Mouse (Mus musculus): ENCODE data around the gene Evc.

Evc gene

DNA sequence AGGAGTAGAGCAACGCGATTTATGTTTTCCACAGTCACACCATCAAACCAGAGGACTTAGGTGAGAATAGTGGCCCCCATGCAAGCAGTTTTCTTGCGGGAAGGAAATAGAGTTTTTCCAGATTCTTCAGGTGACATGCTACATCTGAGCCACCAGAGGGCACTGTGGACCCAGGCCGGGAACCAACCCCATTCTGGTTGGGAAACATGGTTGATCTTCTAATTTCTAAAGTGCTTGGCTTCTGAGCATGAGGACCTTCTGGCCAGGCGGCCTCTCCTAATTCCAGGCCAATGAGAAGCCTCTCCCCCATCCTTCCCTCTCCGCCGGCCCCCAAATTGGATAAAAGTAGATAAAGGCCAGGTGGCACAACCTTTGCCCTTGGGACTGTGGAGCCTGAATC, 38.3 kb downstream of the Evc start:
- peak; percentile 11 for DNase-seq

DNA sequence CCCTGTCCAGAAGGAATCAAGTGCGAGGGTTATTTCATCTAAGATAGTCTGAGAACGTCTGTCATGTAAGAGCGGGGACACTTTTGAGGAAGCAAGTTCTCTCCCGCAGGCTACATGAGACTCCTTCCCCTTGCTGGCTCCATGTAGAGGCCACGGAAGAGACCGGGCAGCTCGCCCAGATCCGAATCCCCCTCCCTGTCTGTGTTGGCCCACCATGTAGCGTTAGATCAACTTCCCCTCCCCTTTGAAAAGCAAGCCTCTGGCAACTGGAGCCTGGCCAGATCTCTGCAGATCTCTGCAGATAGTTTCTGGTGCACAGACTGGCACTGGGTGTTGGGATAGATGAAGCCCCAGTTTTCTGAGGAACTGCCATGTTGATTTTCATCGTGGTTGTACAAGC, 40.0 kb downstream of the Evc start:
- no peak for DNase-seq

DNA sequence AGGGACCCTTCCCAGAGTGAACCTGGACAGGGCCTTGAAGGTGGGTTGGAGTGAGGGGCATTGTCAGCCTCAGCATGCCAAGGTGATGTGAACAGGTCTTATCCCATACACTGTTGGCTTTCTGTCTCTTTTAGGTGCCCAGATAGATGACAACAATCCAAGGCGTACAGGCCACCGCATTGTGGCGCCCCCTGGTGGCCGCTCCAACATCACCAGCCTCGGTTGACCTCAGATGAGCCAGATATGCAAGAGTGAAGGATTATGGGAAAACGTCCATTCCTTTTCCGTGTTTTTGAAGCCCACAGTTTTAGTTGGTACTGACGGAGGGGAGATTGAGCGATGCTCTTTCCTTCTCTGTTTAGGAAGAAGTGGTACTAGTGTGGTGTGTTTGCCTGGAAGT, 45.7 kb downstream of the Evc start:
- peak; percentile 32 for DNase-seq

DNA sequence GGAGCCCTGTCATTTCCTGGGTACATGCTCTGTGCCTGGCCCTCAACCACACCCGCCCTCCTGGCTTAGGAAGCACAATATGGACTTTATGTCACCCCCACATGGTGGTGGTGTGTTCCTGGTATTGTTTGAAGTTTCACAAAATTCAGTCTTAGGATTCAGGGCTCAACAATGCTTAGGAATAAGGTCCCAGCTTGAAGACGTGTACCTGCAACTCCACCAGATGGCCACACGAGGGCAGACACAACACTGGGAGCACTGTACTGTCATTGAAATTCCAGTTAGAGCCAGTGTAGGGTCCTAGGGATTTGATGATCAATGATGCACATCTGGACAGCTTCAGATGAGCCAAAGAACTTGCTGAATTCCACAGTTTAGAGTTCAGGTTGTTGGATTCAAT, 47.5 kb downstream of the Evc start:
- DNase-seq, result peak; percentile 39

DNA sequence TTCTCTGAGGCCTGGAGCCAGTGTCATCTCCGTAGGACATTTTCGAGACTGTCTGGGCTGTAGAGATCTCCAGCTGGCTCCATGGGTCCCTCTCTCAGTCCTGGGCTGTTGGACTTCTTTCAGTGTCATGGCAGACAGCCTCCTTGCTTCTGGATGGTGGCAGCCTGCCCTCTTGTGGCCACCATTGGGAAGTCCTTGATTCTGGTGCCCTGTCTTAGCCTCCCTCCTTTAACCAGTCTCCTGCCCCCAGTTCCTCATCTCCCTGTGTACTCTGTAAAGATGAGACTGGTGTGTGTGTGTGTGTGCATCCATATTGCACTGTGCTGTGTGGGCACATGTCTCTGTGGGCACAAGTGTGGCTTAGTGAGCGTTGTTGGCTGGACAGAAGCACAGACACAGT, 48.3 kb downstream of the Evc start:
- DNase-seq, result peak; percentile 64

DNA sequence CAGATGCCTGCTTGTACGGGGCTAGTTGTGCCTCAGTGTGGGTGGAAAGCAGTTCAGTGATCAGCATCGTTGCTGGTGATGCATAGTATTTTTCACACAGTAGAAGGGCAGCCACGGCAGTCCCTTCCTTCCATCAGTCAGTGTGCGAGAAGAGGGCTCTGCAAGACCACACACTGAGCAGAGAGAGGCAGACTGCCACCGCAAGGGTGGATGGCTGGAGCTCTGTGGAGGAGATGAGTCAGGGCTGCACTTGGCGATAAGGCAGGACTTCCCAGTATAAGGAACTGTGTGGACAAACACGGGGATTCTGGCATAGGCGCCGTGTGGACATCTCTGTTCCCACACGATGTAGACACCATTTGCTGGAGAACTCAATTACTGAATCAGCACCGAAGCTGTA, 55.7 kb downstream of the Evc start:
- no peak for DNase-seq

DNA sequence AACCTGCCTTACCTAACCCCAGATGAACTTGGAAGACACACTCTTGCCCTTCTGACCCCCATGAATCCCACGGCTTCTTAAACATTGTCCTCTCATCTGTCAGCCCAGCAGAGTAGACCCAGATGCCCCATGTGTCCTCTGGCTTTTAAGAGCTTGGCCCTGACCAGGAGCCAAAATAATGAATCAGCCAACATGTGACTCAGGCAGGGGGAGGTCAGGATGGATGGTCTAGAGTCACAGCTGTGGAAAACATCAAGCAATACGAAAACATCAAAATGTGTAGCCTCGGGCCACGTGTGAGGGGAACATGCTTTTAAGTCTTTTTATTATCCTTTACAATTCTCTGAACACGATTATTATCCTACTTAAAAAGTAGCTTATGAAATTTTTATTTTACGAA, 72.9 kb downstream of the Evc start:
- no peak for DNase-seq

DNA sequence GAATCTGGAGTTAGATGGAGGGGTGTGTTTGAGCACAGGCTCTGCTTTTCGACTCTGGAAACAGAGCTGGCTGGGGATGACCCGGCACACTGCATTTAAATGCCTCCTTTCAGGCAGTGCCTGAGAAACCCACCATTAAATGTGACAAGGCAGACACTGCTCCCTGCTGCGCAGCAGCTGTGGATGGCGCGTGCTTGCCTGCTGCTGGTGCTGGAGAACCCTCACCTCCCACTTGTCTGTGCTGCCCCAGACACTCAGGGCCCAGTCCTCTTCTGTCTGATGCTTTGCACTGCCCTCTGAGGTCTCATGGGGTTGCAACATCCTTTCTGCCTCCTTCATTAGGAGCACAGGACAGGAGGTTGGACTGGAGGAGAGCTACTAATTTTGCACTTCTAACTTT, 75.0 kb downstream of the Evc start:
- DNase-seq, result no peak

DNA sequence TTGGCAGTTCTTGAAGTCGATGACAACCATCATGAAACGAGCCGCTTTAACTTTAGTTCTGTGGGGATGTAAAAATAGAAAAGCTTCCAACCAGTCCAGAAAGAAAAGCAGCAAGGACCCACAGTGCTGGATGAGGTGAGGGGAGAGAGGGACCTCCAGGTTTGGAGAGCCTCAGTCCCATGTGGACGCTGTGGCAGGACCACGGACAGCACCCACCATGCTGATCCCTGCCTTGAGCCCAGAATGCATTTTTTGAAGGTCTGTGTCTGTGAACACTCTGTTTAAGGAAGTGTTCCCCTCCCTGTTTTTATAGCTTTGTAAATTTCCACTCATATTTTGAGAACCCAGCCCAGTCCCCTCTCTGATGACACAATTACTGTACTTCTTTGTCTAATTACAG, 79.5 kb downstream of the Evc start:
- DNase-seq, result peak; percentile 35

DNA sequence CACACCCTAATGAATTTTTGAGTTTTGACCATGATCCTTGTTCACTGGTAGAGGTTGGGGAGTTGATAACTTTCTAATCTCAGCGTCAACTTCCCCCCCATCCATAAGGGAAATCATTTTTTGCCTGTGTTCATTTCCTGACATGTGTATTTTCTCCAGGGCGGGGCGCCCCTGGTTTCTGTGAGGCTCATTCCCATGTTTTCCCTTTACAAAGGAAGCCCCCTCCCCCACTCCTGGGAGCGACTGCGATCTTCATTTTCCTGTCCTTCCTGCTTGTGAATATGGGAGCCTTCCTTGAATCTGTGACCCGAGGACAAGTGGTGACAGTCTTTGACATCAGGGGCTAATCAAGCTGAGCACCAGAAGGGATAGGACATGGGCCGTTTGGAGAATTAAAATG, 79.9 kb downstream of the Evc start:
- no peak for DNase-seq

DNA sequence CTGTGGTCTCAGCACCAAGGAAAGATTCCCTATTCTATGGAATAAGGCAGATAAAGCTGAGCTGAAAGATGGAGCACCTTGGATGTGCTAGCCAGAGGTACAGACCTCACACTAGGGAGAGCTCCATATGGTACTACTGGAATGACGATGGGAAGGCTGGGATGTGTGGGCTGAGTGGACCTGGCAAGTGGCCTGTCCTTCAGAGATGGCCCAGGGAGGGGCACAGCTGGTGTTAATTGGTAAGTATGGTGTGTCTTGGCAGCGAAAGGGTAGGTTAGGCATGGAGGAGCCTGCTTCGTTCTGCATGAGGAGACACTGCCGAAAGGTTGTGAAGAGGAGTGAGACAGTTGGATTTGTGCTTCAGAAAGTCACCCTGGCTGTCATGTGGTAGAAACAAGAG, 82.2 kb downstream of the Evc start:
- DNase-seq, result no peak

DNA sequence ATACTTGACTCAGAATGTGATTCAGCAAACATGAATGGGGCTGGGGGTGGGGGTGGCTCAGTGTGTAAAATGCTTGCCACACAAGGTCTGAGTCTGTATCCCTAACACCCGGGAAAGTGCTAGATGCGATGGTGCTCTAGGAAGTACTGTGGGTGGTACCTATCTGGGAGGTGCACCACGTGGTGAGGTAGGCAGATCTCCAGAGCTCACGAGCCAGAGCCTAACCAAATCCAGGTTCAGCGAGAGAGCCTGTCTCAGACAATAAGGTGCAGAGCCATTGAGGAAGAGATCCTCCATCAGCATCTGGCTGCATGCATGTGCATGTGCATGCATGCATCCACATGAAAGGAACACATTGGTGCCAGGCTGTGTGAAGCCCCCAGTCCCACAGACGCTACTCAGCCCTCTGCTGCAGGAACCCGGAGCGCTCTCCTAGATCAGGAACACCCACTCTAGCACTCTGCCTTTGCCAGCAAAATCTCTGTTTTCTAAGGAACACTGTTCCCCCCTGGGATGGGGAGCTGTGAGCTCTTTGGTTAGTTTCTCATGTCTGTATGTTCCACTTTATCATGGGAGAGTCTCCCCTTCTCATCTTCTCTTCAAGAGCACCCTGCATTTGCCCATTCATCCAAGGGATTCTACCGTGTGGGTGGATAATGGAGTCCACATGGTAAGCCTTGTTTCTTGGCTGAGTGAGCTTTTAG, 84.4 kb downstream of the Evc start:
- no peak for DNase-seq

DNA sequence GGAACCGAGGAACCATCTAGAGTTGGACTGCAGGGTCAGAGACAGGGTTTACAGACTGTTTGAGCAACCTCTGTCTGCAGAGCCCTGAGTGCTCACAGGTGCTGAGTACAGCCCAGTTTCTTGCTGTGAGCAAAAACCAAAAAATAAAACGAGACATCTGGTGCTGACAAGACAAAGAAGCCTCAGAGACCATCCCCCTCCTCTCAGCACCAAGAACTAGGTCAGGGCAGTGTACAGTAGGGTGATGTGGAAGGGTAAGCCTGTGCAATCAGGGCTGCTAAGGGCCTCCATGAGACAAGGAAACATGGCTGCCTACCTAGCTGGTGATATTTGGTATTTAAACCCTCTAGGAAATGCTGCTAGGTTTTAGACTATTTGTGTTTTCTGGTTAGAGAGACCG, 85.1 kb downstream of the Evc start:
- peak; percentile 56 for DNase-seq

DNA sequence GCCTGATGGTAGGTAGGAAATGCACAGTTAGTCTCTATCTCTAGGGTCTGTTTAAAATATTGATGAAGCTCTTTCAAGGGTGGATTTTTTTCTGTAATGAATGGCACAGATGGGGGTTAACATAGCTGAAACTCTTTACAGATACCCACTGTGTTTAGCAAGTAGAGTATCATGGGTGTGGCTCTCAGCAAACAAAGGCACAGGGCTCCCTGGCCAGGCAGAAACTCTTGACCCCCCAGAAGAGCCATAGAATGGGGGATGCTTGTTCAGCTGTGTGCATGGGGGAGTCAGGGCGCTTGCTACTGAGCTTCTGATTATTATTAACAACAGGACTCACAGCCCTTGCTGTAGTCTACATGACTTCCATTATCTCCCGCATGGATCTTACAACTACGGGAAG, 87.8 kb downstream of the Evc start:
- no peak for DNase-seq

DNA sequence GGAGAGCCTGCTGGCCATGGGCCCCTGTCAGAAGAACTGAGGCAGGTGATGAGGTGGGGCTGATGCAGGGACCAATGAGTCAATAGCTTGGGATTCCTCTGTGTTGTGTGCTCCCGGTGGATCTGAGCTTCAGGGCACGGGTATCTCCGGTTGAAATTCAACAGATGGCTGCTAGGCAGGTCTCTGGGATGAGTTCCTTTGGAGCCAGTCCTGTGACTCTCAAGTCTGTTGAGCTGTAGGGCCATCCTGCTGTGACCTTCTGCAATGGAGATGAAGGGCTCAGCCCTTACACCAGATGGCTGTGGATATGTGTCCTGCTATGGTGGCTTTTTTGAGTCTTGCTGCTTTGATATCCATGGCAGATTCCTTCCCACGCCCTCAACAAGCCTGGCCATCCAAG, 89.2 kb downstream of the Evc start:
- DNase-seq, result no peak

DNA sequence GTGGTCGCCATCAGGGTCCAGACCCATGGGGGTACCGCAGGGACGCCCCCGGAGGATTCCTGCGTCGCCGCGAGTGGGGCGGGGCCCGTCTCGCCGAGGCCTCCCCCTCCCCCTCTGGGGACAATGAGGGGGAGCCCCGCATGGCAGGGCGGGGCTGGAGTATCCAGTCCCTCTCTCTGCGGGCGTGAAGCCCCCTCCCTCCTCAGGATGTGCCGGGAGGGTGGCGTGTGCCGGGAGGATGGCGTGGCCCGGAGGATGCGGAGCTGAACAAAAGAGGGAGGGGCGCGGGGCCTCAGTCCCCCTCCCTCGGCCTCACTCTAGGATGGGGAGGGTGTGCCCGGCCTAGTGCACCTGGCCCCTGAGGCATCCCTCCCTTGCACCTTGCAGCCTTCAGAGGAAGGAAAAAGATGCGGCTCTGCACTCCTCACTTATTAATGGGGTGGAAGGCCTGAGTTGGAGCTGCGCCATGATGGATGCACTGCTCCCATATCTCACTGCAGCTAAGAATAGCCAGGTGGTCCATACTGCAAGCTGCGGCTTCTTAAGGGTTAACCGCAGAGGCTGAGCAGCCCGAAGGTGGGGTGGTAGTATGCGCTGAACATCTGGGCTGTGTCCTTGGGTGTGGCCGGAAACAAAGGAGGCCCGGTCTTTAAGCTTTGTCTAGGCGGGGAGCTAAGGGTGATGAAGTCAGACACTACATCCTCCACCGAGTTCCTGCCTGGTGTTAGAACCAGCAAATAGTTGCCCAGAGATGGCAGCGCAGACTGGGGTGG, 90.4 kb downstream of the Evc start:
- DNase-seq, result peak; percentile 73

DNA sequence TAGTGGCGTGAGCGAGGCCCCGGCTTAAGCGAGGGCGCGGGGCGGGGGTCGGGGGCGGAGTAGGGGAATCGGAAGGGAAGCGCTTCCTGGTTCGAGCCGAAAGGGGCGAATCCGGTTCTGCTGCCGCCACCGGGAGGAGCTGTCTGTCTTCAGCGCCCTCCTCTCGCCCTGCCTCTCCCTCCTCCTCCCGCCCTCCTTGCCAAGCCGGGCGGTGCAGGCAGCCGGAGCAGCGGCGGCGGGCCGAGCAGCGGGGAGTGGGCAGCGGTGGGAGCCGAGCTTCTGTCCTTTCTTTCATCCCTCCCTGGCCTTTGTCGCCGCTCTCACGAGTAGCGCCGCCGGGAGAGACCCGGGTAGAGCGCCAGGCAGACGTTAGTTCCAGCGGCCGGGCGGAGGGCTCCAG, 91.0 kb downstream of the Evc start:
- DNase-seq, result peak; percentile 79

DNA sequence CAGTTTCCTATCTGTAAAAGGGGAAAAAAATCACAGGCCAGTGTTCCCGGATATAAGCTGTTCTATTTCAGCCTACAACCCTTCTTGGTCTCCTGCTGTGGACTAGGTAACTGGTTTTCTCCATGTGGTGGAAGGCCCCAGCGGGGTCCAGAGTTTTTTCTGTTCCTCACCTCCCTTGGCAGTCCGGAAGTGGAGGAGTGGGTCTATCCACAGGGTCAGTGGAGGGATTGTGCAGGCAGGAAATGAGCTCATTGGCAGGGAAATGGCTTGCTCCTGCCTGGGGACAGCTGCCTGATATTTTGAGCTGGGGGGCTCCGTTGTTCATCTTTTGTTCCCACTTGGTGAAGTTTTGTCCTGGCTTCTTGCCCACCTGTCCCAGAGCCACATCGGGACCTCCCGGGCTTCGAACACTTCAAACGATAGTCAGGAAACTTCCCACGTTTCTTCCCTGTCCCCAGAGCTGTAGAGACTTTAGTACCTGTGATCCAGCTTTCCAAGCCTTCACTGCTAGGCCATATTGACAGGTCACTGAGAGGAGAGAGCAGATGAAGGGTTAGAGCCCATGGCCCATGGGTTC, 91.9 kb downstream of the Evc start:
- no peak for DNase-seq

DNA sequence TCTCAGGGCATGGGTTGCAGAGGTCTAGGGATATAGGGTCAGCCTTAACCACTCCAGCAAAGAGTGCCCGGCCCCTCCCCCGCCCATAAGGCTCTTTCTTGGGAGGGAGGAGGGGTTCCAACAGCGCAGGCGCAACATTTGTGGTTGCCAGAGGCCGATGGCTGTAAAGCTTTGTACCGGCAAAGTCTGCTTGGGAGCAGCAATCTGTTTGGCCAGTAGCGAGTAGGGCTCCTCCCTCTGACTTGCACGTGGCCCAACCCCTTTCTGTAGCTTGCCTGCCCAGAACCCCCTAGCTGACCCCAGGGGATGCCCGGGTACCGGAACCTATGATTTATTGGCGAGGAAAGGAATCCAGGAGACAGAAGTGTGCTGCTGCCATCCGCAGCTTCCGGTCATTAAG, 92.5 kb downstream of the Evc start:
- DNase-seq, result no peak

DNA sequence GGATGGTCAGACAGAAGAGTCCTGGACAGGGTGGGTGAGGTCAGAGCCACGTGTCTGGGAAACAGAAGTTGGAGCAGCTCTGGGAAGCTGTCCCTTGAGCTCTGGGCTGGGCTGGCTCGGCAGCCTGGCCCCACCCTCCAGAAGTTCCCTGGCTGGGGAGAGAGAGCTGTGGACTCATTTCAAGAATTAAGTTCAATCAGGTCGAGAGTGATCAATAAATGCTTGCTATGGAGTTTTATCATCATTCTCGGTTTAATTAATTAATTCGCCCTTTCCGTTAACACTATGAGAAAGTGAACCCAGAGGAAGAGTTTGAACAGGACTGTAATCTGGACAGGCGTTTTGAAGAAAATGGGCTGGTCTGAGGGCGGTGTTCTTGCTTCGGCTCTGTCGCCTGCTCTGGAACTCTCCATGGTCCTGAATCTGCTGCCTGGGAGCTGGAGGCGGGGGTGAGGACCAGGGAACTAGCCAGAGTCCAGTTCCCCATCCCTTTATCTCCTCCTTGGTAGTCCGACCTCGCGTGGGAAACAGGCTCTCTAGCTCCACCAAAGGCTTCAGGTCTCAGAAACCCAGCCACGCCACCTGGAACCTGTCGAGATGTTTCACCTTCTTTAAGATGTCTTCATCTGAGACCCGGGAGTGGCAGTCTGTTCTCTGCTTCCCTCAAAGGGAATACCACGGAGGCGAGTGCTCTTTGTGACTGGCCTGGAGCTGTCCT, 93.4 kb downstream of the Evc start:
- DNase-seq, result peak; percentile 67

DNA sequence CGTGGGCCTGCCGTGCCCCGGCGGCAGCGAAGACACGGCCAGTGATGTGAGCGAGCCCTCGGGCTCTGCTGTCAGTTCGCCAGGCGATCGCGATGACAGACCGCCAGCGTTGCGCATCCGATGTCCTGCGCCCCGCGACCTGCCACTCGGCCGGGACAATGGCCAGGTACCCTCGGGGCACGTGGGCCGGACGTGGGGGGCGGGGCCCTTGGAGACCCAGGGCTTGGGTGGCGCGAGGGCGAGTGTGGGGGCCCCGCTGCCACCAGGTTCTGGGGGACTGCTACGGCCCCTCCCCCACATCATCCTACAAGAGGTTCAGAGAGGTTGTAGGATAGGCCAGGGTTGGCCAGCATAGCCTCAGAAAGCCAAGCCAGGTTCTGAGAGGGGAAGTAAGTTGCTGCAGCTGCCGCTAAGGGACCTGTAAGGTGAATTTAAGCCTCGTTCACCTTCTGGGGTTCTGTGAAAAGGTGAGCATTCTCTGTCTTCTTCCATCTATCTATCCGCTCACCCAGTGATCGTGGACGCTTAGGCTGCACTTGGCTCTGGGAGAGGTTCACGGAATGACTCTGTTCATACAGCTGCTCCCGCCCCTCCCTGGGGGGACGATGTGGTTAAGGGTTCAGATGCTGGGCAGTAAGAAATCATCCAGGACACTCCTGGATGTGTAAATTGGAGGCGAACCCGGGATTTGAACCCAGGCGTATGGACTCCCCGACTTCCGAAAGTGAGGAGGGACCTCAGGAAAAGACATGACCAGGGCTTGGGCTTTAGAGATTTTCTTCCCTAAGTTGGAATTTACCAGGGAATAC, 94.1 kb downstream of the Evc start:
- DNase-seq, result no peak

DNA sequence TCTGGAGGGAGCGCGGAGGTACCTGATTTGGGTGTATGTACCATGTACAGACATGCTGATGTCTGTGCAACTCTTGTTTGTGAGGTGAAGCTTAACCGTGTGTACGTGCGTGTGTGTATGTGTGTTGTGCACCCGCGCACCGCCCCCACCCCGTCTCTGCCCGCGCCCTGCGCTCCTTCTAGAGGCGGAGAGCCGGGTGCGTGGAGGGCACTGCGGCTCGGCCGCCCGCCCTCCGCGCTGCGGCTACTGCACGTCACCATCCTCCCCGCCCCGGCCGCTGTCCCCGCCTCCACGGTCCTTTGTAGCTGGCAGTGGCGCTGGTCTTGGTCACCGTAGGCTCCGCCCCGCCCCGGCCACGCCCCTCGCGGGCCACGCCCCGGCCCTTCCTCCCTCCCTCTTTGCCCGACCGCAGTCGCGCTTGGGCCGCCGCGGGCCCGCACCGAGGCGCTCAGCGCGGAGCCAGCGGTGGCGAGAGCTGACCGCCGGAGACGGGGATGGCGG, 95.0 kb downstream of the Evc start, which contains the start of gene Crmp1:
TSS of gene Crmp1 (plus strand) at position 290 of the 501 bp plus-strand sequence.
- DNase-seq, result no peak

DNA sequence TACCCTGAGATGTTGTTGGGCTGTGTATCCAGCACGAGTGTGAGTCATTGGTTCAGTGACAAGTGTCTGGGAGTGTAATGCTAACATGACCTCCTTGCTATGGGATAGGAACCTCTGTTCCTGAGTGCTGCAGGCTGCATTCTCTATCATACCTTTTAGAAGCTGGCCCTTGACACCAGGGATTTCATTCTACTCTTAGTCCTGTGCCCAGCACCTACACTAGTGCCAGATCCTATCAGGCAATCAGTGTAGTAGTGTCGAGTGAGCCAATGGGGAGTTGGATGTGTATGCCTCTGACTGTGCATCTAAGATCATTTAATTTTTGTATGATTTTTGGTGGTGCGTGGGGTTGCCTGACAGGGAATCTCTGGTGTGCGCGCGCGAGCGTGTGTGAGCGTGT, 95.5 kb downstream of the Evc start:
- no peak for DNase-seq

All from thymus, postnatal 14 days (tissue).